Mouse (Mus musculus) frontal cortex, postnatal 10 days (tissue): ENCODE data around the gene Sec62.
"Not testable (repeated sequence)": the region's sequence is repeated elsewhere in the genome, so short reads cannot be mapped to it uniquely, and the experiment has no call there.

Experiments used
- DNase-seq, 2 experiments: peaks; one replicate each; pipeline ENCODE4 v3.0.0; 2022; ENCODE audit warnings: low spot score in 2 of 2, mixed read lengths in 1 of 2

The Sec62 gene

DNA sequence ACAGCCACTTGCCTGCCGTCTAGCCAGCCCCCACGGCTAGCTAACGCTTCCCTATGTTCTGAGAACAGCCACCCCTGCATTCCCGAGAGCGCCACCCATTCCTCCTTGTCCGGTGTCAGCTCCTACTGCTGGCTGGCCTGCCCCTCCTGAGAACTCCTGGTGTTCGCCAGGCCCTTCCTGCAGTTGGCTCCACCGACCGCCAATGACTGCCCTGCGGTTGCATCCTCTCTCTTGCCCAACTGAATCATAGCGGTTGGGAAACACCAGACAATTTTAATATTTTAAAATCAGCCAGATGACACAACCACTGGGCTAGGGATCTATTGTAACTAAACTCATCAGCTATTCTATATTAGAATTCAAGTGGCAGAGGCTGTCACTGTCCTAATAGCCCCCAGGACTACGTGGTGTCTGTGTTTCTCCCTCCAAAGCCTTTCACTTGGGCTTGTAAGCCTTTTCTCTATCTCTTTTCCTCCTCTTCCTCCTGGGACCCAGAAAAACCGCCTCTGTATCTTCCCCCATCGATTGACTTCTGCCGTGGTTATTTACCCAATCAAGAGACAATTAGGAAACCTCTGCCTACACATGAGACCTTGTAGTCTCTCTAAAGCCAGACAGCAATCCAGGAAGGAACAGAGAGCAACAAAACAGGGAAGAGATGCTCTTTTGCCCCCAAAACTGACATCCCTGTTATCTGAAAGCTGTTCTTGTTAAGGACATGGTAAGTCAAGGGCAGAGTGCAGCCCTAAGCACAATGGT lies 39.4 kb downstream of the Sec62 start:
- DNase-seq, result no peak

- no peak for DNase-seq
These were observed 40.6 kb downstream of the Sec62 start for GRCm38 (mm10) chr3:30833254-30833653.

DNA sequence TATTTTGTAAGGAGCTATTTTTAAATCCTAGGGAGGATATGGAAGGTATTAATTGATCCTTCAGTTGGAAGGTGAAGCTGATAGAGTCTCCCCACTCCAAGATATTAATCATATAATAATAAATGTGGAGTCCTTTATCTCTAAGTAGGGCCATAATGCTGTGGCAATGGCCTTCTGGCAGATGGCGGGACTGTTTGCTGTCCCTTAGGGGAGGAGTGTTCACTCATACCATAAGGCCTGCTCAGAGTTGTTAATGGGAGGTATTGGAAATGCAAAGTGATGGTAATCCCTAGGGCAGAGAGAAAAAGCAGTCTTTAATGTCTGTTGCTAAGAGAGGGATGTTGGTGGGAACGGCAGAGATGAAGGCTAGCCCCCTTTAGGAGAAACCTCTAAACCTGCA lies 53.1 kb downstream of the Sec62 start:
- no peak for DNase-seq

GRCm38 (mm10) chr3:30847413-30847812 lies 54.7 kb downstream of the Sec62 start:
- DNase-seq, result no peak

GRCm38 (mm10) chr3:30851422-30851821 lies 58.7 kb downstream of the Sec62 start:
- no peak for DNase-seq

- DNase-seq, result no peak
These were observed 60.9 kb downstream of the Sec62 start for GRCm38 (mm10) chr3:30853596-30853995.

- DNase-seq, result peak; percentile 40 to 55
These were observed 63.2 kb downstream of the Sec62 start, which contains the start of gene Gpr160 for GRCm38 (mm10) chr3:30855604-30856458. Gene Gpr160, plus strand, starts transcription at chr3:30855950.

DNA sequence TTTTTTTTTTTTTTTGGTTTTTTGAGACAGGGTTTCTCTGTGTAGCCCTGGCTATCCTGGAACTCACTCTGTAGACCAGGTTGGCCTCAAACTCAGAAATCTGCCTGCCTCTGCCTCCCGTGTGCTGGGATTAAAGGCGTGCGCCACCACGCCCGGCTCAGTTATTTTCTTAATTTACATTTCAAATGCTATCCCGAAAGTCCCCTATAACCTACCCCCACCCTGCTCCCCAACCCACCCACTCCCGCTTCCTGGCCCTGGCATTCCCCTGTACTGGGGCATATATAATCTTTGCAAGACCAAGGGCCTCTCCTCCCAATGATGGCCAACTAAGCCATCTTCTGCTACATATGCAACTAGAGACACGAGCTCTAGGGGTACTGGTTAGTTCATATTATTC lies 66.9 kb downstream of the Sec62 start:
- not testable (repeated sequence) for DNase-seq

DNA sequence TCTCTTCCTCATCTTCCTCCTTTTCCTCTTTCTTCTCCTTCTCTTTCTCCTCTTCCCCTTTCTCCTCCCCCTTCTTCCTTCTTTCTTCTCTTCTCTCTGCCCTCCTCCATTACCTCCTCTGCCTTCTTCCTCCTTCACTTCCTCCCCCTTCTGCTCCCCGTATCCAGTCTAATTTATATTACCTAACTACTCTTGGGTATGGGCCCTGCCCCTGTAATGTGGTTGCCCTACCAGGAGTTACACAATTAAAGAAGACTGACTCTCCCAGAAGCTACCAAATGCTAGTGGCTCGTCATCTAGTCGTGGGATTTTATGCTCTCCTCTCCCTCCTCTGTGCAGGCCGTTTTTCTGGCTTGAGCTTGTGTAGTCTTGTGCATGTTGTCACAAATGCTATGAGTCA lies 68.0 kb downstream of the Sec62 start:
- no peak for DNase-seq

DNA sequence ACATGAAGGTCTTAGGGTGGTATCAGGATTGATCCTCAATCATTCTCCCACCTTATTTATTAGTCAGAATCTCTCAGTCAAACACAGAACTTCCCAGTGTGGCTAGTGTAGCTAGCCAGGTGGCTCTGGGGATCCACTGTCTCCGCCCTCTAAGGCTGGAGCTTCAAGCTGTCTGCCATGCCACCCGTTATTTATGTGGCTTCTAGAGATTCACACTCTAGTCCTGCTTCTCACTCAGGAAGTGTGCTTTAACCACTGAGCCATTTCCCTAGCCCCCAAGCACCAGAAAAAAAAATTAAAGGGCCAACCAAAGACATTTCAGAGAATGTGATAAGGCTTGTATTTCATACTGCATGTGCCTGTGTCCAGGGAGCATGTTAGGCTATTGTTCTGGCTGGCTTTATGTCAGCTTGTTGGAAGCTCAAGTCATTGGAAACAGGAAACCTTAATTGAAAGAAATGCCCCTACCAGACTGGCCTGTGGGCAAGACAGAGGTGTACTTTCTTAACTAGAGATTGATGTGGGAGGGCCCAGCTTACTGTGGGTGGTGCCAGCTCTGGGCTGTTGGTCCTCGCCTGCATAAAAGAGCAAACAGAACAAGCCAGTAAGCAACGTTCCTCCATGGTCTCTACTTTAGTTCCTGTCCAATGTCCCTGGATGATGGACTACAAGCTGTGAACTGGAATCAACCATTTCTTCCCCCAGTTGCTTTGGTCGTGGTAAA lies 71.2 kb downstream of the Sec62 start:
- no peak for DNase-seq

DNA sequence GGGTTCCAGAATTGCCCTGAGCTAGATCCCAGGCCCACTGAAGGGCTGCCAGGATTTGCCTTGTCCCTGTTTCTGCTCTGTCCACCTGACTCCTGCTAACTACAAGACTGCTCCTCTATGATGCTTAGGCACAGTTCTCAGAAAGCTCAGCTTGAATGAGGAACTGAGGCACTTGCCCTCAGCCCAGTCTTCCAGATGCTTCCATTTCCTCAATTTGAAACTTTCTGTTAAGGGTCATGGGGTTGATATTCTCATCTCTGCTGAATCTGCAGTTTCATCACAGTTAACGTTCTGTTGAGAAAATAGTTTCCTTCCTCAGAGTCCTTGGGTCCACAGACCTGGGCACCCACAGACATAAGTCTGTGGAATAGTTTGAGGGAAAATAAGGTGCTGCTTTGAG lies 72.0 kb downstream of the Sec62 start:
- DNase-seq, result no peak

- no peak for DNase-seq
These were observed 75.5 kb downstream of the Sec62 start for GRCm38 (mm10) chr3:30868176-30868575.

GRCm38 (mm10) chr3:30868625-30869024 lies 76.0 kb downstream of the Sec62 start:
- no peak for DNase-seq

GRCm38 (mm10) chr3:30869995-30870394 lies 77.3 kb downstream of the Sec62 start:
- DNase-seq, result no peak
